Mouse (Mus musculus) urinary bladder, postnatal 14 days (tissue): ENCODE measurements around the gene Atraid.

Experiments
- DNase-seq: peaks from one replicate; pipeline ENCODE4 v3.0.0; 2021; ENCODE audit warnings: low spot score

Atraid gene

DNA sequence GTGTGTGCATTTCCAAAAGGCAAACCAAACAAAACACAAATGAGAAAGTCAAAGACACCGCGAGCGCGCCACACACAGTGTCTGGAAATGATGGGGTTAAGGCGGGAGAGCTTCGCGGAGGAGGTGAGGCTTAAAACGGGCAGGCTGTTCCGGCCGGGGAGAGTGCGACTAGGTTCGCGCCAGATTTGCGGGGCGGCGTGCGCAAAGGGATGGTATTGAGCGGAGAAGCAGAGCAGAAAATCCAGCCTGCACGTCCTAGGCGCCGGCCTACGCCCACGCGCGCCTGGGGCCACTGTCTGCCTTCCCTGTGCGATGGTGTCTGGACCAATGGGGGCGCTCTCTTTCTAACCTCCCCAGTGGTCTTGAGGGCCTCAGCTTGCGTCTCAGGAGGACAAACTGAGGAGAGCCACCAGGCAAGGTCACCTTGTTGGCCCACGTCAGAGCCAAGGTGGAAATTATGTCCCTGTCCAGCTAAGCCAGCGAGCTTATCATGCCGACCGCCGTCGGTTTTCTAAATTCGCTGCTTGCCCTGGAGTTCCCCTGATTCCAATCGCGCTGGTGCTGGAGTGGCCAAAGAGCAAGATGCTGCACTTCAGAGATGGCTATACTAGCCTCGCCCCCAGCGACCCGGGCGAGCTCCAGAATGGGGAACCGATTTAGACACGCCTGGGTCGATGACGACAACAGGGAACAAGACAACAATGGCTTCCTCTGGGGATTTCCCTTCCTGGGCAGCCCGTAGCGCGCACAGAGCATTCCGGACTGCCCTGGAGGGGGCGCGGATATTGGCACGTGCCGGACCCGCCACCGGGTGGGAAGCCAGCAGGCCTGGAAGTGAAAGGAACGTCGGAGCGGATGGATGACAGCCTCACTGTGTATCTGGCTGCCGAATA lies 46.9 kb downstream of the Atraid start:
- peak; percentile 29 for DNase-seq

DNA sequence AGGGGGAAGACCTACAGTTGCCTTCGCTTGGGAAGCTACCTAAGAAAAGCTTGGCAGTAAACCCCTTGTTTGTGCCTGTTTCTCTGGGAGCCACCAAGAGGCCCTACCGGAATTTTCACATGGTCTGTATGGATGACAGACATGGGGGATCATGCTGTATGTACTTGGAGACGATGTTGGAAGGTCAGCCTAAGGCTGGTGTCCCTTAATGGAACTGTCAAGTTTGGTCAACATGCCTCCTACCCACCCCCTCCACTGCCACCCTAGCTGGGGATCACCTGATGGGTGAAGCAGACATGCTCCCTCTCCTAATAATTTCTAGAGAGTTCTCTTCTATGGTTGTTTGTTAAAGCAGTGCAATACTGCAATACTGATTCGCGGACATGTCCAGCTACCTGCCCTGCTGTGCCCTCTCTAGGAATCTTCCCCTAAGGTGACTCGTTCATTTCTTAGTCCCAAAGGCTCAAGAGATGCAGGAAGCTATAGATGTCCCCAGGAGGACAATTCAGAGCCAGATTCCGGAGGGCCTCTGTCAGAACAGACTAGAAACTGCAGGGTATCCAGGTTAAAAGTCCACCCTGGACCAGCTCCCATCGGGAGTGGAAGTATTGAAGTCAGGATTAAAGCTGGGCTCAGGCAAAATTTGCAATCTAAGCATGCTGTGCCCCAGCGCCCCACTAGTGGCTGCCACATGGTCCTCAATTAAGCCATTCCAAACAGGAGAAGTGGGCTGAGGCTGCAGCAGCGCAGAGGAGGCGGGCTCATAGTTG lies 47.8 kb downstream of the Atraid start:
- DNase-seq = no peak
